Mouse (Mus musculus) heart, postnatal 36 days (tissue): ENCODE measurements at regions not wholly inside any gene's neighbourhood (a gene's known extent, or its start where the extent isn't known, plus 50 kb on each side); places are given as distances from the start of the nearest gene placed in this dataset.

Experiments
- DNase-seq, 2 experiments: peaks; one replicate each; pipeline ENCODE4 v3.0.0; 2021 to 2022
- intact Hi-C: fragments of 180-260 bp; cut with DNase I; formaldehyde crosslinking; loops from one replicate; pipeline ENCODE4 v1.15.1; 2025

DNA sequence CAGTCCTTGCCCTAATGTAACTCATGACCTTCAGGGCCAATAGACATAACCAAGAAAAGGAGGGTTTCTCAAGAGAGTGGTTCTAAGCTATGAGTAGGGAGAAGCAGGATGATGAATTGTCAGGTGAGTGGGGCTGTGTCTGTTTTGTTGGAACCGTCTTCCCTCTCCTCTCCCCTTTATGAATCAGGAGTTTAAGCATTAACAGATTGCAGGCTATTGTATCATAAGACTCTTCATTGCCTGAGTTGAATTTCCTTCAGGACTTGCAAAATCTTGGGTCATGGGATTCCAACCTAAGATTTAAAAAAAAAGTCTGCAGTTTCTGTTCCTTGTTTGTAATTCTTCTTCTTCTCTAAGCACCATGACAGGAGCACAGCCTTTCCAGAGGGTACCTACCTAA lies 159.5 kb upstream of the Zeb2 start:
- no peak for DNase-seq
- intact Hi-C loops = no loop called here

DNA sequence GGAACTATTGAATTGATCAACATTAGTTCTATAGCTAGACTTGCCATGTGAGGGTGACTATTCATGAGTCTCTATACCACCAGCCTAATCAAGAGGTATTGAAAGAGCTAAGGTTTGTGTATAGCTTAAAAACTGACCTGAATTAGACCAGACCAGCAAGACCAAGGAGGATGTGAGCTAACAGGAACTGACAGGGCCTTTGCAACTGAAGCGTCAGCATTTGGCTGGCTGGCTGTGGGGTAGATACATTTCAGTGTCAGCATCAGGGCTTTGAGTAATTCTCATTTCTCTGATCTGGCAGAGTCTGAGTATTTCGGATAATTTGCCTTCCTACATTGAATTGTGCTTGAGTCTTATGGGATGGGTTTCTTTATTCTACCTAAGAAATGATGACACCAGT lies 152.8 kb upstream of the Zeb2 start:
- no peak for DNase-seq
- intact Hi-C loops = no loop called here

DNA sequence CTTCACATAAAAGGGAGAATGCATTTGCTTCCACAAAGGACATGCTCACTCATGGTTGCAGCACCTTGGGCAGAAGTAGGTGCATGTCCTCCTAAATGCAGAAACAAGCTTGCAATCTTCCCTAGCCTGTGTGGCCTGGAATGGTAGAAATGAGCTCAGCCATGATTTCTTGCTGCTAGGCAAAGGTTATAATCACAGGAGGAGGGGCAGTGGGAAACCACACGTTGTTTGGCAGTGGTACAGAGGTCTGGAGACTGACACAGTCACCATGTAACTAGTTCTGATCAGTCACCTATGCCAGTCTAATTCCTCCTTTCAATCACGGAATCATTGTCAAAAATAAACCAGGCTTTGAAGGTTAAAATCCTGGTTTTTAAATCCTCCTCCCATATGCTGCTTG lies 148.6 kb upstream of the Zeb2 start:
- intact Hi-C loops = no loop called here
- no peak for DNase-seq

DNA sequence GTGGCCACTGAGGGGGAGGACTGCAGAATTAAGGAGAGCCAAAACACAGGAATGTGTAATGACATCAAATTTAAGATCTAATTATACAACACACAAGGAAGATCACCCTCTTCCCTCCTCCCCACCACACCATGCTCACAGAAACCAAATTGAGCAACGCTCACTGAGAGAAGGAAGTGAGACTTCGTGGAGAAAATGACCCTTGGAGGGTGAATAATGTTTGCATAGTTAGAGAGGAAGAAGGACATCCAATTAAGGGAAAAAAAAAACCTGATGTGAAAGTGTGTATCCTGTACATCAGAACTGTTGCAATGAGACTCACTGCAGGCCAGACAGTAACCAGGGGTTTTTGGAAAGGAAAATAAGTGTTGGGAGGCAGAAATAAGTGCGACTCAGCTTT lies 144.8 kb upstream of the Zeb2 start:
- DNase-seq = no peak
- intact Hi-C loops = no loop called here

DNA sequence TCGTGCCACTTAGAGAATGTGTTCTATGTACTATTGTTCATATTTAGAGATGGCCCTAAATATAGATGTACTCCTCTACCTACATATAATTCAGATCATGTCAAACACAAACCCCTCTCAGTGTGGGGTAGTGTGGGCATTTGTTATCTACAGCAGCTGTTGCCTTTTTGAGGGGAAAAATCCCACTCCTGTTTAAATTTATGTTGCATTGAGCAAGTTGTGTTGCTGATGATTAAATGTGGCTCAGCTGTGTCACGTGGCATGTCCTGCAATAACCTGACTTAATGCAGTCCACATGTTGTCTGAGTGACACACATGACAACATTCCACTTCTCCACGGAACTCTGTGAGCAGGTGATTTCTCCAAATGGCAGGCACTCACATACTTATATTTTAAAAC lies 141.7 kb upstream of the Zeb2 start:
- intact Hi-C loops = no loop called here
- DNase-seq = no peak

DNA sequence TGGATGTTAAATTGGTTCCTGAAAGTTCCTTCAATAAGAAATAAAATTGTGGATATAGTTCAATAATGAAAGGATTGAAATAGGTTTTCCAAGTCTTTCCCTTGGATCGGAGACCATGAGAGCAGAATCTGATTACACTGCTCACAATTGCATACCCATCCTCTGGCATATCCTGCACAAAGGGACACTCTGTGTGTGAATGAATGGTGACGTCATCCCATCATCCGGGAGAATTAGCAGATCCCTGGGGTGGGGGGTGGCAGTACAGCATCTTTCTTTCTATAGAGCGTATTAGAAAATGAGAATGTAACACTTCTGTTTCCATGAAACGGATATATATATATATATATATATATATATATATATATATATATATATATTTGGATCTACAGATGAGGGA lies 139.2 kb upstream of the Zeb2 start:
- intact Hi-C loops = no loop called here
- no peak for DNase-seq

DNA sequence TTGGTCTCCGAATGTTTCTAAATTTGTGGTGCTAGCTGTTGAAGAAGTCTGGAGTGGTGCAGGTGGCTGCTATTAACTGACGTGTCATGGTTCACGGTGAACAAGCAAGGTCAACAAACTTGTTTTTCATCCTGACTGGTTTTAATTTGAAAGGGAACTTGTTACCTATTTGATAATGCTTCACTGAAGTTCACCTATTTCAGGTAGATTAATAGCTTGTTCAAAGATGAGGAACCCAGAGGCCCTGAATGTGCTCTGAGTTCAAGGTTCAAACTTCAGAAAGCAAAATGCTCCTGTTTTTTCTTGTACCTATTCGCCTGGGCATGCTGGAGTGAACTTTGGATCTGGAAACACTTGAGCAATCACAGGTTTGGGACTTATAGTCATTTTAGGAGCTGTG lies 136.7 kb upstream of the Zeb2 start:
- intact Hi-C loops = no loop called here
- no peak for DNase-seq

DNA sequence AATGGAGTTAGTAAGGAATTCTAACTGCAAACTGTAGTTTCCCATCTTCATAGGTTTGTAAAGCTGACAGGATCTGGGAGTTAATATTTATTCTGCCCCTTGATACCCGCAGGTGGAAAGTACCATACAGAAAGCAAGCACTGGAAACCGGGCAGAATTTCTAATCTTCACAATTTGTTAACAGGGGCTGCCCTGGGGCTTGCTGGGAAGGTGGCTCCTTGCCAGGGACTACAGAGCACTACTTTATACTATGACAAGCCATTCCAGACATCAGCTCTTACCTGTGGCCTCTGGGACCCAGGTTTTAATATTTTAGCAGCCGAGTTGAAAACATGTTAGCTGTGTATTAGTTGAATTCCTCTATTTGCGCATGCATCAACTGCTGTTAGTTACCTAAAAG lies 135.1 kb upstream of the Zeb2 start:
- no peak for DNase-seq
- intact Hi-C loops = no loop called here

DNA sequence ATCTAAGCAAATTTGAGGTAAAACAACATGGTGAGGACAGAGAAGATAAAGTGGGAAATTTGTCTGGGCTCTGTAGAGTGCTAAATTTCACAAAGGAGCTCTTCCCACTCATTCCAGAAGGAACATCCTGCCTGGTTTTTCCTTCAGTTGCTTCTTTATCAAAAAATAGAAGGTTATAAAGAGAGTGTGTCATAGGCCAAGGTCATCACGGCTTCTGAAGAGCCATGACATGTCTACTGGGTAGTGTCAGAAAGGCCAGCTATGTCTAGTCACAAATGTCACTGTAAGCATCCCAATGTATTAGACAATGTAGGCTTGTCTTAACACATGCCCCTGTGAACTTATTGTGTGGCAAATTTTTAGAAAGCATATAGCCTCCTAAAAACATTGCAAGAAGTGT lies 132.5 kb upstream of the Zeb2 start:
- intact Hi-C loops = no loop called here
- DNase-seq = no peak

DNA sequence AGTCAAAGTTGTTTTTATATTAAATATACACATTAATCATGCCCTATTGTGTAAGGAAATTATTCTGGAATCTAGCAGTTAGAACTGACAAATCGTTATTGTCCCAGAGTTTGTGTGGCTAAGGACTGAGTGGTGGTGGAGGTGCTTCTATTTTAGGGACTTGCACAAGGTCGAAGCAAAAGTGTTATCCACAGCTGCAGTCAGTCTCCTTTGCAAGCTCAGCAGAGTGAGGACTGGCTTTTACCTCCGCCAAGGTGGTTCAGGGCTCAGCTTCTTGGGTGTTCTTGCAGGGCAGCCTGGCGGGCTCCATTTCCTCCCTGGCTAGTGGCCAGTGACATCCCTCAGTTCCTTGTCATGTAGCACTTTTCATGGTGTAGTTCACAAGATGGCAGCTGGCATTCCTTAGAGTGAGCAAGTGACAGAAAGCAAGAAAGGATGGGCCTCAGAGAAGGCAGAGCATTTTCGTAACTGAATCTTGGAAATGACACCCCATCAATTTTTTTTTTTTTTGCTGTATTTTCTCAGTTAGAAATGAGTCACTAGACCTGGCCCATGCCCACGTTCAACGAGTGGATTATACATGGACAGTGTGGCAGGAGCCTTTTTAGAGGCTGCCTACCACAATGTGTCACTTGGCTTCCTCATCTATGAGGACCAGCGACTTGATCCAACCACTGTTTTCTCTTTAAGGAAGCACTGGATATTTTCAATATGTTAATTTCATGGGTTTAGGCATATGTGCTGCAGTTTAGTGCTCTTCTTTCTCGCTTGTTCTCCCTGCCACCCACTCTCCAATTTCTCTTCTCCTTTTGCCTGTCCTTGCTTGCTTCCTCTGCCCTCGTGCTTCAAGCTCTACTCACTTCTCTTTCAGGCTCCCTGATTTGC lies 129.1 kb upstream of the Zeb2 start:
- intact Hi-C loops = no loop called here
- peak in 1 of 2 experiments; percentile 33 for DNase-seq

DNA sequence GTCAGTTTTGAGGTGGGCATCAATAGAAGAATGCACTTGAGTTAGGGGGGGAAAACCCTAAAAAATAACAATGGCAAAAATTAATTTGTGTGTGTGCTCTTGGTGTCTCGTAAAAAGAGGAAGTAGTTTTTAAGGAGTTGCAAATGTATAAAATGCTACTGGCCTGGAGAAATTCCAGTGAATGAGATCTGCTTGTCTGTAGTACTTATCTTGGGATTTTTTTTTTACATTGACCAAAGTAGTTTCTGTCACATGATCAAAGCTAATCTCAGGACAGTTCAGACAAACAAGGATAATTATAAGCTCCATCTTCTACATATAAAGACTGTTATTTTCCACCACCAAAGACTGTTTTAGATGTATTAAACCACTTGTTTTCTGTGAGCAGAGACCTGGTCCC lies 128.3 kb upstream of the Zeb2 start:
- intact Hi-C loops = no loop called here
- no peak for DNase-seq

DNA sequence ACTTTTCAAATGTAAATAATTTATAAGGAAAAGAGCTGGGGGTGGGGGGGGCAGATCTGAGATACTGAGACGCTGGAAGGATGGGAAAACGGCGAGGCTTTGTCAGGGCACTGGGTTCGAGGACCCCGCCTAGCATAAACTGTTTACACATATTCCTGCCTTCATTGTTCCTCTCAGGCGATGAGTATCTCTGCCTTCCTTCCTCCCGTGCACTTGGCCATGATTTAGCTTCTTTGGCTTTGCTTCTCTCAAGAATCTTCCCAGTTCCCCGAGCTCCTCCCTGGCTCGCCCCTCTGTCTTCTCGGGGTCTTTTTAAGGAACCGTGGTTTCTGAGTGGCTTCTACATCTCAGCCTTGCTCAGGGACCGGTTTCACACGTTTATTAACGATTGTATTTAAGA lies 127.3 kb upstream of the Zeb2 start:
- intact Hi-C loops = loop anchor here (5.0 kb wide), 1 partner anchor 38 kb away; no protein-coding TSS in a partner anchor
- DNase-seq = no peak

DNA sequence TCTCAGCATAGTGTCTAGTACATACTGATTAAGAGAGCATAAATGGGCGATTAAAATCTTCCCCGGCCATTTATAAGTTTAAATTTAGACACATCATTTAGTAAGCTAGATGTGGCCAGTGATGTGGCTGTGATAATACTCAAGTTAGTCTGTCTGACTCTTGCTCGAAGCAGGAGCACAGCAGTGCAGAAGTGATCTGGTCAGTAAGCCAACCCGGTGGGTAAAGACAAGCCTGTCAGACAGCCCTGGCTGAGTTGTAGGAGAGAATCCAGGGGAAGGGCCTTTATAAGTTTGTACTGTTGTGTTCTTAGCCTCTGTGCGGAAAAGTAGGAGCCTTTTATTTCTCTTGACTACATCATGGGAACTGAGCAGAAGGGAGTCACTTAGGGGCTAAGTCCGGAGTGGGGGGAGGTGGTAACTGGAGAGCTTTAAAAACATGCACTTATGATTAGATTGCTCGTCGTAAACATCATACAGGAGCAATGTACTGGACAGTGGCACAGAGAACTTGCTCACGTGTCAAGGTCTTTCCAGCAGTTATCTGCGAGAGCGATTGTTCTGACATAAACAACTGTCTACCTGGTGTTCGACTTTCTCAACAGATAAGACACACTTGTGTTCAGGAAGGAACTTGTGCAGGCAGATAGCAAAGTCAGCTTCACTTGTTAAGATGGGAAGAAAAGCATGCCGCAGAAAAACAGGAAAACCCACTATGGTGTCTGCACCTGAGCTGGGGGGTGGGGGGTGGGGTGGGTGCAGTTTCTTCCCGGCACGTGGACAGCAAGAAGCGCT lies 122.5 kb upstream of the Zeb2 start:
- intact Hi-C loops = loop anchor here (5.0 kb wide), 2 partner anchors 43 to 122 kb away; partner anchors contain the start of gene Zeb2
- DNase-seq = peak in 1 of 2 experiments; percentile 54

DNA sequence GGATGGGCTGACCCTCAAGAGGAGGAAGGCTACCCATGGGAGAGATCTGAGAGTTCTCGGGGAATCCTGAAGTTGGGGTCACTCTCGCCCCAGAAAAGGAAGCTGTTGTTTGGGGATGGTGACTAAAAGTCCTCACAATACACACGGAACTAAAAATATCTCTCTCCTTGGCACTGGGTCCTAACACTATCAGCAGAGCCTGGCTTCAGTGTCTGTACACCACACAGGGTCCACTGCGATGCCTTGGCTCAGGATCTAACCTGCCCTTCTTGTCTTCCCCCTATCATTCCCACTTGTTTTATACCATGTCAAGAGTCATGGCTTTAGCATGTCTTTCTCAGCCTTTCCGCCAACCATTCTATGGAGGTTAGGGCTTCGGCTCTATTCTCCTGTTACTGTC lies 121.8 kb upstream of the Zeb2 start:
- intact Hi-C loops = loop anchor here (5.0 kb wide), 1 partner anchor 122 kb away; the partner anchor contains the start of gene Zeb2
- DNase-seq = peak in 1 of 2 experiments; percentile 56

DNA sequence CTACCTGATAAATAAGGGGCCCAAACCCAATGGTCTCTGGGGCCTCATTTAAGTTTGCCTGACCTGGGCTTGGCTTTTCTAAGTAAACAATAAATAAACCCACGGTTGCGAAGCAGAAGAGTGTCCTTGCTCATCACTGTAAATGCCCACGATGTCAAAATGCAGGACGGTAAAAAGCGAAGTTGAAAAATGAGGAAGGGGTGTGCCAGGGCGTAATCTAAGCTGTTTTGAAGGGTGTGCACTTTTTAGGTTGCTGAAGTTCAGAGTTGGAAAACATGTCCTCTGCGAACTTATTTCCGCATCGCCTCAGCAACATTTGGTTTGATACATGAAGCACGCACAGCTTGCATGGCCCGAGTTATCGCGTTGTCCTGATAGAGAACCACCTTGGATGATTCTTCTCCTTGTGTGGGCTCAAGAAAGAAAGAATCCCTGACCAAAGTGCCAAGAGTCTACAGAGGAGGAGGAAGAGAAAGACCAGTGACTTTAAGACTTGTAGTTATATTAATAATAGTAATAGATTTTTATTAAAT lies 119.0 kb upstream of the Zeb2 start:
- intact Hi-C loops = loop anchor here (5.0 kb wide), 1 partner anchor 119 kb away; the partner anchor contains the start of gene Zeb2
- DNase-seq = no peak

DNA sequence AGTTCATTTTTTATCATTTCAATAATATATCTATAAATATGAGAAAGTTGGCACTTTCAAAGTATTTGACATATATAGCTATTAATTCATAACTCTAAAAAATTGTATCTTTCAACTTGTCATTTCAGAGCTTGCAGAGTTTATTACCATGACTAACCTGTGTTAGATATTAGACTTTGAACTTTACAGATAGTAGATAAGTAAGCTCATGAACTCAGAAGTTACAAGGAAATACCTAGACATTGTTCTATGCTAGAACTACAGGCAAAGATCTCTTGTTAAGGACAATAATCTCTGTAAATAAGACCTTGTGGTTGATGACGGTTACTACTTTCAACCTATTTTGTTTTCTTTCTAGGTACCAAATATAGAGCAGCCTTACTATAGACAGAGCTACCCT lies 117.0 kb upstream of the Zeb2 start:
- no peak for DNase-seq
- intact Hi-C loops = no loop called here

DNA sequence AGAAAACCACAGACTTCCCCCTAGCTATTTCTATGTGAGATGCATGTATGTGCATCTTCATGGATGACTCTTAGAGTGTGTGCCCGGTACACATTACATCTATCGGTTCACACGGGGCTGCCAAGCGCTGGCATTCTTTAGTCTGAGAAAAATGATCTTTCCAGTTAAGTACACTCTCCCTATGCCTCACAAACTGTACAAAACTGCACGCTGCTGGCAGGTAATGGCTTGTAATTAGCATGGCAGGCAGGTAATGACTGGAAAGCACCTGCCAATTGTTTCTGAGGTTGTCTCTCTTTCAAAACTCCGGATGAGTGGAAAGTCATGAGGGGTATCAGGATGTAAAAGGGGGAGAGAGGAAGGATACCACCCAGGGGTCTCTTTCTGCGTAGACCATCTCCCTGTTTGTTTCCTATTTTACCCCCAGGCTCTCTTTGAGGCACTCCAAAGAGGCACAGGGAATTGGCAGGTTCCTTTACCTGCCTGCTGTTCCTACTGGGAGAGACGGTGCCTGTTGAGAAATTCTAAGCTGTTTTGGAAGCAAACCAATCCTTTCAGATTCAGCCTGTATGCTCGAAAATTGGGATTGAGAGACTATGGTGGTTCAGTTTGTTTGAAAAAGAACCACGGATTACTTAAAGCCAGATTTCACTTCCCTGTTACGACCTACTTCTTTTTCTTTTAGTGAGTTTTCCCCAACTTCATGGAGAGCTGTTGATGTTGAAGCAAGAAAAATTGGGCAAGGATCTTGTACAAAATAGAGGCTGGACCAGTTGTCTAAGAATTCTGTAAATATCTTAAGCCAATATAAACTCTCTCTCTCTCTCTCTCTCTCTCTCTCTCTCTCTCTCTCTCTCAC lies 113.4 kb upstream of the Zeb2 start:
- DNase-seq = no peak

DNA sequence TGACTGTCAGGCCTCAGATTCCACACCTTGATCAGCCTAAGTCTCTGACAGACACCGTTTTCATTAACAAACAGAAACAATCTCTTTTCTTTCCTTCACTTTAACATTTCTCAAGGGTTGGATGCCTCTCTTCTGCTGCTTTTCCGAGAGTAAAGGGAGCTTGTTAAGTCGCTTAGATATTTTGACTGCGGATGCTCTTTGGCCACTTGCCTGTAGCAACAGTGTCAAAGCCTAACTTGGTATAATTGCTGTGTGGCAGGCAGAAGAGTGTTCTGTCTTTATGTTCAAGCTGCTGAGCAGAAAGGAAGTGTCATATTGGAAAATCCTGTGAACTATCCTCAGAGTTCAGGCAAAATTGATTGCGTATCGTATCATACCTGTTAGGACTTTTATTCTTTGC lies 112.3 kb upstream of the Zeb2 start:
- no peak for DNase-seq
- intact Hi-C loops = no loop called here

More for the DNA sequence above, 113.4 kb upstream of the Zeb2 start:
- intact Hi-C loops = no loop called here

DNA sequence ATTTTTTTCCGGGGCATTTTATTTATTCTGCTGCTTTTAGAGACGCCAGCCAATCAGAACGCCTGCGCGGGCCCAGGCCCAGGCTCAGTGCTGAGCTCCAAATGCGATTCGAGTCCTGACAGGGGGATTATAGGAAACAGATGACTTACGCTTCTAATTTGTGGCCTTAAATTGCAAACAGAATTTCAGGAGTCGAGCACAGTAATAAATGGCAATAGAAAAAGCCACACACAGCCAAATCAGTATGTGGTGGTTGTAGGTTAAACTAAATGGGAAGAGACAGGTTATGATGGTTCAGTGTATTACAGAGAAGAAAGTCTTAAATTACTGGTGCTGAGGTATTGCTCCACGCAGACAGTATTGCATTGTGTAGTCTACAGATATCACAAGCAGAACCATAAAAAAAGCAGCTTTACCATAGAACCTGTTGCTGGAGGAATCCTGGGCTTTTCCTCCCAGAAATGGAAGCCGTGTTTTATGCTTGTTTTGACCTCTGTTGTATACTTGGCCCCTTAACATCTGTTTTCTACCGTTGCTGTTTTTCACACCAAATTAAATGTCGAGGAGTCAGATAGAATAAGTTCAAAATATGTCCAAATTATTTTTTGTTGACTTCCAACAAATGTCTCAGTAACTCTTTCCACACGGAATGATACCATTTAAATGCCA lies 110.2 kb upstream of the Zeb2 start:
- DNase-seq = no peak
- intact Hi-C loops = no loop called here

DNA sequence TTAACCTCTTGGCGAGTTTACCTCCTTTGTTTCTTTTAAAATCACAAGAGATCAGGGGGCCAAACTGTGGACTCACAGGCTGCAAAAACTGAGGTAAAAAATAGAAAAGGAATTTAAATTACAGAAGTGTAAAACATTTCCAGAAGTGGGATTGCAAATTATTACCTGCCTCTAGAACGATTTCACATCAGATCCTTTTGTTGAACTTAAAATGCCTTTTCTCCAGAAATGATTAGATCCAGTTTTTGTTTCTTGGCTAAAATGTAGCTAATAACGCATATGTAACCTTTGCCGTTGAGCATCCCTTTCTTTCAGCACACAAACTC lies 108.8 kb upstream of the Zeb2 start:
- intact Hi-C loops = no loop called here
- DNase-seq = no peak
